Mouse (Mus musculus) C2C12 (cell line): Measurements from ENCODE around the gene Hoxd3.

Experiments used
- CTCF ChIP-seq: IDR thresholded peaks from one replicate; pipeline ENCODE4 v1.5.1; 2011; ENCODE audit not compliant: control insufficient read depth, insufficient read depth, insufficient read length
- FOSL1 ChIP-seq: IDR thresholded peaks from one replicate; pipeline ENCODE4 v1.8.0; 2011; ENCODE audit warnings: mild to moderate bottlenecking, low read length; ENCODE audit not compliant: poor library complexity, insufficient read depth, severe bottlenecking

GRCm38 (mm10) chr2:74707599-74707998, 4.1 kb upstream of the Hoxd3 start:
- no peak for TF ChIP-seq CTCF
- no peak for TF ChIP-seq FOSL1
